Mouse (Mus musculus): ENCODE results near the gene Sorcs2.

Gene Sorcs2

DNA sequence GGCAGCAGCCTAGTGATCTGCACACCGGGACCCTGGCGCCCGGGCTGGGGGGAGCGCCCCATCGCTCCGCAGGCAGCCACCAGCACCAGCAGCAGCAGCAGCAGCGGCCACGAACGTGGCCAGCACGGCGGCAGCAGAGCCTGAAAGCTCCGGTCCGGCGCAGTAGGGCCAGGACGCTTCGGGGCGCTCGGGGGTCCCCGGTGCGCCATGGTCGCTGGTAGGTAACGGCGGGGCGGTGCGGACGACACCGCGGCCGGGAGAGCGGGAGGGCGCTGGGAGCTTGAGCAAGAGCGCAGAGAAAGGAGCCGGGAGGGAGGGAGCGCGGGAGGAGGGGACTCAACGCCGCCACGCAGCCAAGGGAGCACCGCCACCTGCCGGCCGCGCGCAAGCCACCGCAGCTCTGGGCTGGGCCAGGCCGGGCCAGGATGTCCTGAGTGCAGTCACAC, at the start of gene Sorcs2:
Gene Sorcs2, minus strand, starts transcription at position 303 of the 446 bp plus-strand sequence.
- in situ Hi-C loops (cut with MboI, MseI), result loop anchor here (5.0 kb wide), 1 partner anchor 76 kb away; no protein-coding TSS in a partner anchor

DNA sequence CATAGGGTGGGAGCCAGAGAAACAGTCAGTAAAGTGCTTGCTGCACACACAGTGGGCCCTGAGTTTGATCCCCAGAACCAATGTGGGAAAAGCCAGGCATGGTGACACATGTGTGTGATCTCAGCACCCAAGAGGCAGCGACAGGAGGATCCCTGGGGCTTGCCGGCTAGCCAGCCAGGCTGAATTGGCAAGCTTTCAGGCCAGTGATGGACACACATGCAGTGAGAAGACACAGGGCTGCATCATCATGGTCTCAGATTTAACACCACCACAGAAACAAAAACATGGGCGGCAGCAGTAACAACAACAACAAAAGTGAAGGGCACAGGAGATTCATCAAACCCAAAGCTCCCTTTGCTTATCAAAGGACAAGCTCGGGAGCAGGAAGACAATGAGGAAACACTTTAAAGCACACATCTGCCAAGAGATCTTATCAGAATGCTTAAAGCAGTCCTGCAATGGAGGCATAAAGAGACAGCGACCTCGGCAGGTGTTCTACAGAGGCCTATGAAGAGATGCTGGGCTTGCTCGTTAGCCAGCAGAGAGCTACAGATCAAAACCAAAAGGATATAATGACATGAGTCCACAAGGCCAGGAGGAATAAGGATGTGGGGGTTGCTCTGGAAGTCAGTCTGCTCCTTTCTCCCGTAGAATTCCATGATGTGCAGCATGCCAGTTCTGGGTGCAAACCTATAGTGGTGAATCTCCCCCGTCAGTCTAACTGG, 48.4 kb upstream of the Sorcs2 start:
- in situ Hi-C loops (cut with MboI, MseI), result no loop called here

DNA sequence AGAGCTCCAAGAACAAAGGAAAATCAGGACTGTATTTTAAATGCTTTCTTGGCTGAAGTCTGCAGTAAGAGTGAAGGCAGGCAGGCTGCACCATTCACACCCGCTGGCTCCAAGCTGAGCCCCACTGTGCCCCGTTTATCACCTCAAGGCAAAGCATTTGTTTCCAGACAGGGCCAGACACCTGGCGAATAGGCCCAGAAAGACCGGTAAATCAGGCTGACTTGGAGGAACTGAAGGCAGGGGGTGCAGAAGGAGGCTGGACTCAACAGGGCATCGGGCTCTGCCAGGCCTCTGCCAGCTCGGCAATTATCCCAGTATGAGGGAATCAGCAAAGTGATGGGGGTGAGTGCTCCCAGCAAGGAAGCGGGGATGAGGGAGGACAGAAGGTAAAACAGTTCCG, 47.1 kb upstream of the Sorcs2 start:
- in situ Hi-C loops (cut with MboI, MseI), result no loop called here

DNA sequence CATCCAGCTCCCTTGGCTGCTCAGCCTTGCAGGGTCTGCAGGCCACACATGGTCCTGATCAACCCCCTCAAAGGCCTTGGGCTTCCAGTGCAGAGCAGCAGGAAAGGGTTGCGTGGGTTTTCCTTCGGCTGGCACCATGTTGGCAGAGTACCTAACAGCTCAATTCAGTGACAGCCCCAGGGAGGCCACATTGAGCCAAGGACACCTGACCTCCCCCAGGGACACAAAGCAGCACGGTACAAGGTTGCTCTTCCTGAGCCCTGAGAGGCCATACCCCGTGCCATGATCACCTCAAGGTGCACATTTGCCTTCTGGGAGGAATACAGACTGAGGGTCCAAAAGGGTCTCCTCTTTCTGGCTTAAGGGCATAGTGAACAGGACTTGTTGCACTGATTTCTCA, 46.7 kb upstream of the Sorcs2 start:
- in situ Hi-C loops (cut with MboI, MseI), result no loop called here

DNA sequence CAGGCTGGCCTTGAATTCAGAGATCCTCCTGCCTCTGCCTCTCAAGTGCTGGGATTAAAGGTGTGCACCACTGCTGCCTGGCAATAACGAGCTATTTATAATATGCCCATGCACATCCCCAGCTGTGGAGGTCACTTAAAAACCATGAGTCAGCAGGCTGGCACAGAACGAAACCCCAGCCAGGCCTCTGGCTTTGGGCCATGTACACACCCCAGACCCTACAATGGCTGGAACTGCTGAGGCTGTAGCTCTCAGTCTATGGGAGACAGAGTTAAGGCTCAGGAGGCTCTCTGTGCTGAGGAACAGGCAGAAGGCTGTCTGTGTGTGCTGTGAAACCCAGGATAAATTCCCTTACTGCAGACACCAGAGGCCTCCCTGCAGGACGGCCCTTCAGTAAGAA, 42.8 kb upstream of the Sorcs2 start:
- in situ Hi-C loops (cut with MboI, MseI), result no loop called here

DNA sequence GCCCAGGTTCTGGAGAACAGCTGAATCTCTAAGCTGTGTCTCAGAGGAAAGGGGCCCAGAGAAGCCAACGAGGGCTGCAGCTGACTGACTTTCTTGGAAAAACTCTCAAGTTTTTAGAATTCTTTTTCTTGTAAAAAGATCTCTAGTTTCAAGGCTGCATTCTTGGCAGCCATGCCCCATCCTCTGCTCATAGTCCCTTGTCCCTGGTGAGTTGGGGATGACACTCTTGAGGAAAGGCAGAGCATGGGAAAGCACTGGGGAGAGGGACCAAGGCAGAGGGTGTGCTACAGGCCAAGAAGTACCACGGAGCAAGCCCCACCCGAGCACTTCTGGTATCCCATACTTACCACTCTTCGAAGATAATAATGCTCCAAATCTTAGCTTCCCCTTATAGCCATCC, 38.9 kb upstream of the Sorcs2 start:
- in situ Hi-C loops (cut with MboI, MseI), result no loop called here

DNA sequence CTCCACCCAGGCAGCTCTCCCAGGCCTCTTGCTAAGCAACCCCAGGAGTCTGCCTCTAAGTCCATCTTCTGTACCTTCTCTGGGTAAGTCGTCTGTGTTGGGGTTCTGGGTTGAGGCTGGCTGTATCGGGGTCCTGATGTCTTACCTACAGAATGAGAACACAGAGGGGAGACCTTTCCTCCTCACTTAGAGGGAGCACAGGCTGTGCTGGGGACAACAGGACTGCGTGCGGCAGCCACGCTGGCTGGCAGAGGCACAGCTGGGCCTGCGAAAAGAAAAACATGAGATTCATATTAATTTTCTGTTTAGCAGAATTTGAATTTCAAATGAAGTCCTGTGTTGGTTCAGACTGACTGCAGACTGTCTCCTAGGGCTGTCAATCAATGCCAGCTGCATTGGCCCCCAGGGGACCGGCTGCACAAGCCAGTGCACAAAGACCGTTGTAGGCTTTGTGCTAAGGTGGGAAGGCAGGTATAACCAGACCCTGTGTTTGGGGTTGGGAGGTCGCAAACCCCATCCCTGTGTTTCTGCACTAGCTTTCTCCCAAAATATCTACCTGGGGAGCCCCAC, 36.5 kb upstream of the Sorcs2 start:
- in situ Hi-C loops (cut with MboI, MseI), result no loop called here

DNA sequence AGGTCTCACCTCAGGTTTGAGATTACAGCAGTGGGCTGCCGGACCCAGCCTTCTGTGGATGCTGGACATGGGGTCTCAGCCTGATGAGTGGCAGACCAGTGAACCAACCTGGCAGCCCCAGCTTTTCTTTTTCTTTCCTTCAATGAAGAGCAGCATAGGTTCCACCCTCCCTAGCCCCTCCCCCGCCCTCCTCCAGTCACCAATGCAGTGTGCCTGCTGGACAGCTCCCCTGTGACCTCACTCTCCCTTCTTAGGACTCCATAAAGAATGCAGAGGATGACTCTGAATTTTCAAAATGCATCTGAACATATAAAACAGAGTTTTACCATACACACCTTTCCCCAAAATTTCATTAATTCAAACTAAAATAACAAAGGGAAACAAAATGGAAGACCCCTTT, 33.8 kb upstream of the Sorcs2 start:
- in situ Hi-C loops (cut with MboI, MseI), result no loop called here

DNA sequence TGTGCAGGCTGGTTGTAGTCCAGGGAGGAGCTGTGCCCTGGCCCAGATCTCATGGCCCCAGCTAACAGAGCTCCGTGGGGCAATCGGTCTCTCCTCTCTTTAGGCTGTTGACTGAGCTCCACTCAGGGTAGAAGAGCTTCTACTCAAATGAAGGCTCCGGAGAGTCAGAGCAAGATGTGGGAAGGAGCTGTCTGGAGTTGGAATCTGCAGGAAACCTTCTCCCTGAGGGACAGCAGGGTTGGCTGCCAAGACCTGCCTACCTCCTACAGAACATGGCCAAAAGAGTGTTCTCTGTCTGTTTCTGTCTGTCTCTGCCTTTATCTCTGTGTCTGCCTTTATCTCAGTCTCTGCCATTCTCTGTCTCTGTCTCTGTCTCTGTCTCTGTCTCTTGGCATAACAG, 31.6 kb upstream of the Sorcs2 start:
- in situ Hi-C loops (cut with MboI, MseI), result loop anchor here (10.0 kb wide), 1 partner anchor 1955 kb away; no protein-coding TSS in a partner anchor

DNA sequence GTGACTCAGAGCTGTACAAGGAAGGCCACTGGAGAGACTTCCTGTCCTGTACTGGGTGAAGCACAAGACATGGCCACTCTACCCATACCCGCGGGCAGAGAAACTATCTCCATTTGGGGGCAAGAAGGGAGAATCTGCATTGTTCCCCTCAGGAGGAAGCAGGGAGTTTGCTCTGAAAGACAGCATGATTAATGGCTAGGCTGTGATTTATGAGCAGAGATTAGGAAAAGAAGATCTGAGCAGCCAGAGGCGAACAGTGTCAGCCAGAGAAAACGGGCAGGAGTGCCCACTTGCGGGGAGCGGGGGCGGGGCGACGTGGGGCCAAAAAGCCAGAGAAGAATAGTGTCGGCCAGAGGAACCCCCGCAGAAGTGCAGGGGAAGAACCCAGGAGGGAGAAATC, 29.9 kb upstream of the Sorcs2 start:
- in situ Hi-C loops (cut with MboI, MseI), result loop anchor here (10.0 kb wide), 1 partner anchor 1953 kb away; no protein-coding TSS in a partner anchor

DNA sequence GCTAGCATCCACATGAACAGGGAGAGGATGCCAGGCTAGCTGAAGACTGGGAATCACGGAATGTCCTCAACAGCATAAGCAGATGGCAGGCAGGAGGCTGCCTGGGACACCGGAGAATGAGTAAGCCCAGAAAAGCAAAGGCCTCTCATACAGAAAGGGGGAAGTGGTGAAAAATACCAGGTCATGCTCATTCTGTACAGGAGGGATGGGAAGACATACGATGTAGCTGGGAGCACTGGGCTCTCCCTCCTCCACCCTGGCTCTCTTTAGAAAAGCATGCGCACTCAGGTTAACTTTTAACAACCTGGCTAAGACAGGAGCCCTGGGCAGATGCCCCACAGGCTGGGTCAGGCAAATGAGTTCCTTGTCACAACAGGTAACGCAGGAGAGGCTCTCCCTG, 28.5 kb upstream of the Sorcs2 start:
- in situ Hi-C loops (cut with MboI, MseI), result loop anchor here (10.0 kb wide), 1 partner anchor 1952 kb away; no protein-coding TSS in a partner anchor

DNA sequence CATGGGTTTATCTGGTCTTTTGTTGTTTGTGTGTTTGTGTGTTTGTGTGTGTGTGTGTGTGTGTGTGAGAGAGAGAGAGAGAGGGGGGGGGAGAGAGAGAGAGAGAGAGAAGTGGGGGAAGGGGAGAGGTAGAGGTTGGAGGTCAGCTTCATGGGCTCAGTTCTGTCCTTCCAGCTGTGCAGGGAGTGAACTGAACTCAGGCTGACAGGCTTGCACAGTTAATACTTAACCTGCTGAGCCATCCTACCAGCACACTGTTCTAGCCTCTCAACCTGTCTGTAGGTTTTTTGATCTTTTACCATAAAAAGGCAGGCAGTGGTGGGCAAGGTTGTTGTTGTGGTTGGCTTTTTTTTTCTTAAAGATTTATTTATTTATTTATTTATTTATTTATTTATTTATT, 26.7 kb upstream of the Sorcs2 start:
- in situ Hi-C loops (cut with MboI, MseI), result loop anchor here (10.0 kb wide), 1 partner anchor 1950 kb away; no protein-coding TSS in a partner anchor

DNA sequence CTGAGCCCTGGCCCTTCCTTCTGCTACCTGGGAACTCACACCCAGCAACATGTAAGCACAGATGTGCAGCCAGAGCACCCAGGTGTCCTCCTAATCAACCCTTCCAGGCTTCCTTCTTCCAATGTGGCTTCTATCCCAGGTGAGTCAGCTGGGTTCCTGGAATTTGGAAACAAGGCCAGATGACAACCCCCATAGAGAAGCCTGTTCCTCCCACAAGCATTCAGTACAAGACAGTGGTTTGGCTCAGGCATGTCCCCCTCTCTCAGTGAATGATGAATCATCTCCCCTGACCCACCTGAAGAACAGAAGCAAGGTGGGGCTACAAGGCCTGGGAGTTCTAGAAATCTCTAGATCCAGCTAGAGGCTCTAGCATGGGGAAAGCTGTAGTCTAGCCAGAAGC, 24.8 kb upstream of the Sorcs2 start:
- in situ Hi-C loops (cut with MboI, MseI), result loop anchor here (10.0 kb wide), 1 partner anchor 1948 kb away; no protein-coding TSS in a partner anchor

DNA sequence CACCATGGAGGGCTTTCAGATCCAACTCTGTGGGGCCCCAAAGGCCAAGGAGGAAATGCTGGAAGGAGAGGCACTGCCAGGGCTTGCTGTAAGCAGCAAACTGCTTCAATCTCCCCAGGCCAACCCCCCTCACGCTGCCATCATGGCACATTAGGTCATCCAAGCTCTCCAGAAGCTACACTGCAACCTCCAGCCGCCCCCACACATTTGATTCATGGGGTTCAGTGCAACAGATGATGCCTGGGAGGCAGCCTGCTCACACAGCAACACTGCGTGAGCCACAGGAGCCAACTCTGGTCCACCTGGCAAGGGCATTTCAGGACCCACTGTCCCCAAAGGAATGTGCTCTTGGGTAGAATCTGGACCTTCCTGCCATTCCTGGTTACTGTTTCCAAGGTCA, 21.9 kb upstream of the Sorcs2 start:
- in situ Hi-C loops (cut with MboI, MseI), result loop anchor here (10.0 kb wide), 1 partner anchor 1945 kb away; no protein-coding TSS in a partner anchor

DNA sequence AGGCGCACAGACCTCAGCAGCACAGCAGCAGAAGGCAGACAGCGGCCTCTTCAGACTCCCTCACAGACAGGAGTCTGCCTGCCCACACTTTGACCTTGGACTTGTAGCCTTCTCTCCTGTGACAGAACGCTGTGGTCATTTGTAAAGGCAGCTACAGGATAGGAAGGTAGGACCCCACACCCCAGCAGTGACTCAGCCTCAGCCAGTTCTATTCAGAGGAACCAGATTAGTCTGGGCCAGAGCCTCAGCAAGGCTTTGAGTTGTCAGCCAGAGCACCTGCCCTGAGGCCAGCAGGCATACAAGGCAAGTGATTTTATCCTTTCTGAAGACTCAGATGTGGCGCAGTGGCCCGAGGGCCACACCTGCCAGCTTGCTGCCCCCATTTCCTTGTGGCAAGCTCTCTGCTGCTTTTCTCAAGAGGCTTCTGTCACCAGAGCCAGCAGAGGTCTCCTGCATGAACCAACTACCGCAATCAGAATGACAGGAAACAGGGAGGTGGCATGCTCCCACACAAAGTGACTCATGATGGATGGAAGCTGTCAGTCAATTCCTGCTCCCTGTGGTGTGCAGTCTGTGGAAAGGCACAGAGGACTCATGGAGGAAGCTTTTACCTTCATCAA, 16.9 kb upstream of the Sorcs2 start:
- in situ Hi-C loops (cut with MboI, MseI), result no loop called here

DNA sequence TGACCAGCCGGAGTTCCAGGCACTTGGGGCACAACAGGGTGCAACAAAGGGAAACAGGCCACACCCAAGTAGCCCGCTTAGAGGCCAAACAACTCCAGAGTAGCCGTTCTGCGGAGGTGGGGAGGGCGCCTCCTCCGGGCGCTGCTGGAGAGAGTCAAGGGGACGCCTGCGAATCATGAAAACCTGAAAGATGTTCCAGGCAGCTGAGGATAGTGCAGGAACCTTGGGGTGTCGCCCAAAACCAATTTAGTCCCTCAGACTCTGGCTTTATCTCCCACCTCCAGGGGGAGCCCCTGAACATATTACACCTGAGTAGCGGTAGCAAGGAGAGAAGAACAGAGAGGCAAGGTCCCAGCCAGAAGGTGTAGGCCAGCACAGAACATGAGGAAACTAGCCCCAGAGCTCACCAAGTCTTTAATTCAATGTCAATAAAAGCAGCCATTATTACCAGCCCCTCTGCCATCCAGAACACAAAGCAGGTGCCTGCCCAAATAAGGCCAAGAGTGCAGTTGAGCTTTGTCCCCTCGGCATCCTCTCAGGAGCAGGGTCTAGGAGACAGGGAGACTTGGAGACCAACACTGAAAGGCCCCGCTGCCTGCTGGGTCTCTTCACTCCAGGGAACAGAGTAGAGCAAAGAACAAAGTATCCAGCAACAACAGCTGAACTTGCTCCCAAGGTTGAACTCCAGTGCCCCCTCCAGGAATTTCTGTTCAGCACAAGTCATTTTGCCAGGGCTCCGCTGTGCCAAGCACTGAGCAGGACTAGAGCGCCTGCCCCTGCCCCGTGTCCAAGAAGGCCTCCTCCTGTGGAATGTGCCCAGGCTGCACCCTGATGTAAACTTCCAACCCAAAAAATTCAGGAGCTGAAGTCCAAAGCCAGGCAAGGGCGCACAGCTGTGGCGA, 775 bp upstream of the Sorcs2 start:
- in situ Hi-C loops (cut with MboI, MseI), result loop anchor here (5.0 kb wide), 1 partner anchor 76 kb away; no protein-coding TSS in a partner anchor

DNA sequence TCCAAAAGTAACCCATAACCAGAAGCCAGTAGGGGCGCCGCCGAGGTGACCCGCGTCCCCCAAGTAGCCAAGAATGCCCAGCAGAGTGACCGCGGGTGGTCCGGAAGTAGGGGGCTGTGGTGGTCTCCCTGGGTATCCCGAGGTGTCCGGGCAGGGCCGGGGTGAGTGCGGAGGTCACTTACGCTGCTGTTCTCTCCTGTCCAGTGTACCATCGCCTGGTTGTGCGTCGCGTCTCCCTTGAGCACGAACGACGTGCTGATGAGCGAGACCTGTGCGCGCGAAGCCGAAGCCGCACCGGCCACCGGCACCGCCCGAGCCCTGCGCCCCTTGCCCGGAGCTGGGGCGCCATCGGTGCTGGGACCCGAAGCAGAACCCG, 567 bp downstream of the Sorcs2 start:
- in situ Hi-C loops (cut with MboI, MseI), result loop anchor here (5.0 kb wide), 1 partner anchor 75 kb away; no protein-coding TSS in a partner anchor

DNA sequence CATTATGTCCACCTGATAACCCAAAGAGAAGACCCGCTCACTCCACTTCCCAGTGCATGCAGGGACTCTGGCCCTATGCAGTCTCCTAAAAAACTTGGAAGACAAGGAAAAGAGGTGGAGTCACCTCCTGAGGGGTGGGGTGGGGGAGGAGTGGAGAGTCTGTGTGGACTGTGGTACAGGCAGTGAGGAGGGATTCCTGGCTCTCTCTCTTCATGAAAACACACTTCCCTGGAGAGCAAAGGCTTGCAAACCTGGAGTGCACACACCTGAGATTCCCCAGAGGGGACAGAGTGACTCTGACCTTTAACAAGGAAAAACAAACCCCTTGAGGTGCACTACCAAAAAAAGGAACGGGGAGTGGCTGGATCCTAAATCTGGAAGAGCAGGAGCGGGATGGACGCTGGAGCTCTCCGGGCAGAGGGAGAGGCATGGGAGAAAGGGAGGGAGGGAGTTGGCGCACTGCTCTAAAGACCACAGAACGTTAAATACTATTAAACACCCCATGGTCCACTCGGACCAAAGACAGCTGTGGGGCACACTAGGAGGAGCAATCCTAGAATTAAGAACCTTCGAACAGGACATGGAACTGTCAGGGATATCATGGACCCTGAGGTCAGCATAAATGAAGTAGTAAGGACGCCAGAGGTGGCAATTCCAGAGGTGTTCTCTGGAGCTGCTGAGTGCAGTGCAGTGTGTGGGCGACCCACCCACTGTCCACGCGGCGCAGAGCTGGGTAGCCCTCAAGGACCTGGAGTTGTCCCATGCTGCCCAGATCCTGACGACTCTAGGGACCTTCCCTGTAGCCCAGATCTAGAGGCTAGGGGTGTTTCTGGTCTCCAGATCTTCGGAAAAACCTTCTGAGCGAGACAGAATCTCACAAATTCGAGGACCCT, 1.2 kb downstream of the Sorcs2 start:
- in situ Hi-C loops (cut with MboI, MseI), result loop anchor here (5.0 kb wide), 1 partner anchor 74 kb away; no protein-coding TSS in a partner anchor

DNA sequence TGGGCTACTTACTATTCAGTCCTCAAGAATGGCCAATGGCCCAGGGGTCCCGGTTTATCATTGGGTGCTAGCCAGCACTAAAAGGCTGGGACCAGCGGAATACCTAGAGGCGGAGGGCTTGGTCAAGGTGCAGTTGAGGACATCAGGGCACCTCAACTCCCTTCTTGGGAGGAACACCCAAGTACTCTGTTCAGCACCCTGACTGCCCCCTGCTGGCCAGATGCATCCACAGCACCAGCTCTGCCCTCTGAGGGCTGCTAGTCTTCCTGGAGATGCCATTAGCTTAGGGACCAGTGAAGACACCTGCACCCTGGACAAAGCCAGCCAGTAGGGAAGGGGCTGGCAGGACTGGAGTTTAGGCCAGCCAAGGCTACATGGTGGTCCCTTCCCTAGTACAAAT, 1.9 kb downstream of the Sorcs2 start:
- in situ Hi-C loops (cut with MboI, MseI), result loop anchor here (5.0 kb wide), 1 partner anchor 74 kb away; no protein-coding TSS in a partner anchor

DNA sequence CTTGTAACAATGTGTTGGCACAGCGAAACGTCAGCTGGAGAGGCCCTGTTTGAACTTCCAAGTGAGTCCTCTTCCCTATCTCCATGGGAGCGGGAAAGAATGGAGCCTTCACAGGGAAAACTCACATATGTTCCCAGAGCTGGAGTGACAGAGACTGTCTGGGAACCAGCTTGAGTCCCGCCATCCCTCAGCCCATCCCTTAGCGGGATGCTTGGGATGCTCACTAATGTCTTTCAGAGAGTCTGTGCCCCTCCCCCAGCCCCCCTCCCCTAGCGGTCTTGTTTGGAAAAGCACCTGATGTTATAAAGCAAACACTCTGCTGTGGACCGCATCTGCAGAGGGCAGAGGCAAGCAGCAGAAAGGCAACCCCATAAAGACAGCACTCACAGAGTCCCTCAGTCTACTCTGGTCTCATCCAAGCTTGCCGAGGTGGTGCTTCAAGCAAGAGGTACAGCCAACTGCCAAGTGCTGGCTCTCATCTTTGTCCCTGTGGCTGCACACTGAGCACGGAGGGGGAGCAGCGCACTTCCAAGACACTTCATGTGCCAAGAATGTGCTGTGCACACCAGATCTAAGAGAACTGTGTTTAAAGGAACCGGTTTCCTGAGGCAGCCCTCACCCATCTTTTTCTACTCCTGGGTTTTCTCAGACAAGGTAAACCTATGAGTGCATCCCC, 3.0 kb downstream of the Sorcs2 start:
- in situ Hi-C loops (cut with MboI, MseI), result loop anchor here (5.0 kb wide), 1 partner anchor 73 kb away; no protein-coding TSS in a partner anchor

Measured in T-helper 2 cell (primary cell).